Mouse (Mus musculus): ENCODE measurements around the gene Defb5. TPM values are rescaled to one million over a fixed set of nuclear protein-coding genes. Genes with fewer than 3 reads are reported as not detected.

Defb5 gene
- not detected for total RNA-seq (2023)

DNA sequence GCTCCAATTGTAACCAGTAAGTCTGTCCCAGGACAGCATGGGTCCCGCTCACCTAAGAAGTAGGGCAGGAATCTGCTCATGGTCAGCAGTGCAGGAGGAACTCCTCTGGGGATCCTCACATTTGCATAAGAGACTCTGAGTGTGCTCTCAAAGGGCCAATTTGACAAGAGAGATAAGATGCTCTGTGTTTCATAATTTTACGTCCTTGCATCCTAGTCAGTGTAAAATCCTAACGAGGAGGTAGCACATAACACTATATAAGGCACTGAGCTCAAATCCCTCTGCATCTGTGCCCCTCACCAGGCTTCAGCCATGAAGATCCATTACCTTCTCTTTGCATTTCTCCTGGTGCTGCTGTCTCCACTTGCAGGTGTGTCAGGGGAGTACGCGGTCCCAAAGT lies at the start of gene Defb5:
Gene Defb5 (plus strand): TSS at position 301 of the 400 bp plus-strand sequence.

GRCm38 (mm10) chr8:19225161-19225560 lies 22.2 kb upstream of the Defb5 start, which contains the start of gene Defb6:
Defb6 (plus strand) TSS chr8:19225478.

DNA sequence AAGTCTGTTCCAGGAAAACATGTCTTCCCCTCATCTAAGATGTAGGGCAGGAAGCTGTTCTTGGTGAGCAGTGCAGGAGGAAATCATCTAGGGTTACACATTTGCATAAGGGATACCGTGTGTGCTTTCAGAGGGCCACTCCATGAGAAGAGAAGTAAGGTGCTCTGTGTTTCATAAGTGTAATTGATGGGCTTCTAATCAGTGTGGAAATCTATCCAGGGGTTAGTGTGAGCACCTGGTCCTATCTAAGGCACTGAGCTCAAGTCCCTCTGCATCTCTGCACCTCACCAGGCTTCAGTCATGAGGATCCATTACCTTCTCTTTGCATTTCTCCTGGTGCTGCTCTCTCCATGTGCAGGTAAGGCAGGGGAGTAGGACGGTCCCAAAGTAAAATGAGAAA lies 7.8 kb upstream of the Defb5 start, which contains the start of gene Defb46:
Gene Defb46 (plus strand): TSS at position 301 of the 400 bp plus-strand sequence.

DNA sequence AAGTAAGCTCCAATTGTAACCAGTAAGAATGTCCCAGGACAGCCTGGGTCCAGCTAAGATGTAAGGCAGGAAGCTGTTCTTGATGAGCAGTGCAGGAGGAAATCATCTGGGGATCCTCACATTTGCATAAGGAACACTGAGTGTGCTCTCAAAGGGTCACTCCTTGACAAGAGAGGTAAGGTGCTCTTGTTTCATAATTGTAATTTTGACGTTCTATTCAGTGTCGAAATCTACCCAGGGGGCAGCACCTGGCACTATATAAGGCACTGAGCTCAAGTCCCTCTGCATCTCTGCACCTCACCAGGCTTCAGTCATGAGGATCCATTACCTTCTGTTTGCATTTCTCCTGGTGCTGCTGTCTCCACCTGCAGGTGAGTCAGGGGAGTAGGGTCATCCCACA lies 45.7 kb downstream of the Defb5 start, which contains the start of gene Defb3:
Gene Defb3 (plus strand): TSS at position 301 of the 400 bp plus-strand sequence.

Other genes with a start within 250 kb of the Defb5 start
- not detected for gene Defb38, start 221.0 kb upstream of the Defb5 start, total RNA-seq (2023)
- not detected for gene Defb39, start 182.8 kb upstream of the Defb5 start, total RNA-seq (2023)
- not detected for gene Defb12, start 132.7 kb upstream of the Defb5 start, total RNA-seq (2023)
- gene Defb34, start 123.8 kb upstream of the Defb5 start, total RNA-seq (2023) = not detected
- not detected for gene Gm45826, start 106.8 kb upstream of the Defb5 start, total RNA-seq (2023)
- not detected for gene Defb14, start 53.2 kb upstream of the Defb5 start, total RNA-seq (2023)
- gene Defb4, start 48.9 kb upstream of the Defb5 start, total RNA-seq (2023) = not detected
- gene Defb6, start 22.1 kb upstream of the Defb5 start, total RNA-seq (2023) = not detected
- gene Defb46, start 7.7 kb upstream of the Defb5 start, total RNA-seq (2023) = not detected
- not detected for gene Defb3, start 45.8 kb downstream of the Defb5 start, total RNA-seq (2023)
- not detected for gene Defb8, start 200.0 kb downstream of the Defb5 start, total RNA-seq (2023)
- gene Defb7, start 247.5 kb downstream of the Defb5 start, total RNA-seq (2023) = not detected